Mouse (Mus musculus): ENCODE data around the gene Cerk. TPM values are rescaled to one million over a fixed set of nuclear protein-coding genes. Genes with fewer than 3 reads are reported as not detected.
"Not testable (repeated sequence)": the region's sequence is repeated elsewhere in the genome, so short reads cannot be mapped to it uniquely, and the experiment has no call there.

Gene Cerk
- polyA plus RNA-seq, 1 experiment from 2014 or later, result 13.2 TPM

- WGBS, result 72% methylated on average over 4 of the region's 4 CpGs
- Histone ChIP-seq H3K27me3 (0 out of 2 replicates have a peak, but pooled peaks cover under 1% of the 10 kb centered on the region), H3K36me3 (peaks cover under 1% of the 10 kb centered on the region; the same call in 1 of the 2 replicates), H3K9me3 (replicated peaks) (no peaks in the 10 kb centered on the region), H3K4me3 (no peak overlapping the region), H3K4me2 (no peak overlapping the region), H3K27ac (peak overlapping the region; percentile 61), H3K4me1 (replicated peaks) (peaks cover 74% of the 10 kb centered on the region), H3K9ac (no peak overlapping the region)
- ATAC-seq (replicated peaks; ENCODE audit: insufficient number of reproducible peaks, insufficient read depth, low FRiP score, low read depth), result 0 out of 2 replicates have a peak, but pooled peaks have one; percentile 23
Observed at GRCm38 (mm10) chr15:86169817-86170110, 16.2 kb downstream of the Cerk start.

GRCm38 (mm10) chr15:86168941-86169816 lies 16.8 kb downstream of the Cerk start:
- no peaks in the 10 kb centered on the region for H3K27me3 ChIP-seq
- H3K9me3 ChIP-seq (replicated peaks), result no peaks in the 10 kb centered on the region
- 0 out of 2 replicates have a peak, but pooled peaks have one; percentile 14 for ATAC-seq (replicated peaks; ENCODE audit: insufficient number of reproducible peaks, insufficient read depth, low FRiP score, low read depth)
- H3K4me3 ChIP-seq, result no peak overlapping the region
- H3K27ac ChIP-seq, result peak overlapping the region; percentile 61
- H3K36me3 ChIP-seq, result peaks cover 5% of the 10 kb centered on the region; the same call in 1 of the 2 replicates
- peak overlapping the region; percentile 36; the same call in 1 of the 2 replicates for H3K4me2 ChIP-seq
- peaks cover 68% of the 10 kb centered on the region for H3K4me1 ChIP-seq (replicated peaks)
- WGBS, result 57% methylated on average over 12 of the region's 12 CpGs
- no peak overlapping the region for H3K9ac ChIP-seq

GRCm38 (mm10) chr15:86168505-86168867 lies 17.5 kb downstream of the Cerk start:
- Histone ChIP-seq H3K9ac (no peak overlapping the region), H3K4me2 (peak overlapping the region; percentile 36; the same call in 1 of the 2 replicates), H3K4me3 (no peak overlapping the region), H3K4me1 (replicated peaks) (peaks cover 61% of the 10 kb centered on the region), H3K27ac (peak overlapping the region; percentile 59; the same call in 1 of the 2 replicates), H3K27me3 (no peaks in the 10 kb centered on the region), H3K9me3 (replicated peaks) (no peaks in the 10 kb centered on the region), H3K36me3 (peaks cover 9% of the 10 kb centered on the region; the same call in 1 of the 2 replicates)
- ATAC-seq (replicated peaks; ENCODE audit: insufficient number of reproducible peaks, insufficient read depth, low FRiP score, low read depth), result no peak
- 31% methylated on average over 7 of the region's 7 CpGs for WGBS

GRCm38 (mm10) chr15:86167787-86168504 lies 18.0 kb downstream of the Cerk start:
- no peaks in the 10 kb centered on the region for H3K27me3 ChIP-seq
- H3K27ac ChIP-seq, result peak overlapping the region; percentile 59; the same call in 1 of the 2 replicates
- no peak overlapping the region for H3K9ac ChIP-seq
- WGBS, result 74% methylated on average over 10 of the region's 10 CpGs
- H3K4me2 ChIP-seq, result peak overlapping the region; percentile 36; the same call in 1 of the 2 replicates
- no peak overlapping the region for H3K4me3 ChIP-seq
- H3K9me3 ChIP-seq (replicated peaks), result no peaks in the 10 kb centered on the region
- peaks cover 9% of the 10 kb centered on the region; the same call in 1 of the 2 replicates for H3K36me3 ChIP-seq
- no peak for ATAC-seq (replicated peaks; ENCODE audit: insufficient number of reproducible peaks, insufficient read depth, low FRiP score, low read depth)
- peaks cover 56% of the 10 kb centered on the region for H3K4me1 ChIP-seq (replicated peaks)

- H3K9ac ChIP-seq, result no peak overlapping the region
- H3K27me3 ChIP-seq, result no peaks in the 10 kb centered on the region
- 94% methylated on average over 7 of the region's 7 CpGs for WGBS
- peaks cover 48% of the 10 kb centered on the region for H3K4me1 ChIP-seq (replicated peaks)
- H3K9me3 ChIP-seq (replicated peaks), result no peaks in the 10 kb centered on the region
- H3K4me3 ChIP-seq, result no peak overlapping the region
- no peak overlapping the region for H3K27ac ChIP-seq
- H3K4me2 ChIP-seq, result no peak overlapping the region
- H3K36me3 ChIP-seq, result peaks cover 17% of the 10 kb centered on the region
- no peak for ATAC-seq (replicated peaks; ENCODE audit: insufficient number of reproducible peaks, insufficient read depth, low FRiP score, low read depth)
Observed at GRCm38 (mm10) chr15:86167032-86167655, 18.8 kb downstream of the Cerk start.

- Histone ChIP-seq H3K4me3 (no peak overlapping the region), H3K27me3 (no peaks in the 10 kb centered on the region), H3K4me2 (no peak overlapping the region), H3K4me1 (replicated peaks) (peaks cover 40% of the 10 kb centered on the region), H3K36me3 (peaks cover 27% of the 10 kb centered on the region), H3K27ac (no peak overlapping the region), H3K9ac (no peak overlapping the region), H3K9me3 (replicated peaks) (no peaks in the 10 kb centered on the region)
- 84% methylated on average over 24 of the region's 24 CpGs for WGBS
- no peak for ATAC-seq (replicated peaks; ENCODE audit: insufficient number of reproducible peaks, insufficient read depth, low FRiP score, low read depth)
Observed at GRCm38 (mm10) chr15:86165811-86166590, 19.9 kb downstream of the Cerk start.

GRCm38 (mm10) chr15:86164718-86165345 lies 21.1 kb downstream of the Cerk start:
- peaks cover 27% of the 10 kb centered on the region for H3K36me3 ChIP-seq
- no peak overlapping the region for H3K4me2 ChIP-seq
- no peak for ATAC-seq (replicated peaks; ENCODE audit: insufficient number of reproducible peaks, insufficient read depth, low FRiP score, low read depth)
- H3K27me3 ChIP-seq, result no peaks in the 10 kb centered on the region
- no peak overlapping the region for H3K4me3 ChIP-seq
- 75% methylated on average over 21 of the region's 21 CpGs for WGBS
- no peaks in the 10 kb centered on the region for H3K9me3 ChIP-seq (replicated peaks)
- H3K9ac ChIP-seq, result no peak overlapping the region
- H3K27ac ChIP-seq, result no peak overlapping the region
- peaks cover 29% of the 10 kb centered on the region for H3K4me1 ChIP-seq (replicated peaks)

- not testable (repeated sequence) for H3K27ac ChIP-seq; H3K9ac ChIP-seq; H3K4me3 ChIP-seq; H3K9me3 ChIP-seq (replicated peaks); H3K27me3 ChIP-seq; ATAC-seq (replicated peaks; ENCODE audit: insufficient number of reproducible peaks, insufficient read depth, low FRiP score, low read depth); H3K4me2 ChIP-seq
- Histone ChIP-seq H3K36me3 (peaks cover 27% of the 10 kb centered on the region), H3K4me1 (replicated peaks) (peaks cover 10% of the 10 kb centered on the region; the same call in 1 of the 2 replicates)
- 93% methylated on average over 3 of the region's 3 CpGs for WGBS
Observed at GRCm38 (mm10) chr15:86161800-86162199, 24.1 kb downstream of the Cerk start.

- H3K4me1 ChIP-seq (replicated peaks), result peaks cover 10% of the 10 kb centered on the region; the same call in 1 of the 2 replicates
- H3K9me3 ChIP-seq (replicated peaks), result no peaks in the 10 kb centered on the region
- H3K27me3 ChIP-seq, result no peaks in the 10 kb centered on the region
- H3K36me3 ChIP-seq, result peaks cover 35% of the 10 kb centered on the region
- ATAC-seq (replicated peaks; ENCODE audit: insufficient number of reproducible peaks, insufficient read depth, low FRiP score, low read depth), result no peak
- no peak overlapping the region for H3K27ac ChIP-seq
- H3K4me2 ChIP-seq, result no peak overlapping the region
- H3K9ac ChIP-seq, result no peak overlapping the region
- WGBS, result 50% methylated on average over 10 of the region's 10 CpGs
- H3K4me3 ChIP-seq, result no peak overlapping the region
Observed at GRCm38 (mm10) chr15:86160906-86161305, 25.0 kb downstream of the Cerk start.

- Histone ChIP-seq H3K9ac (no peak overlapping the region), H3K4me2 (no peak overlapping the region), H3K9me3 (replicated peaks) (no peaks in the 10 kb centered on the region), H3K36me3 (peaks cover 42% of the 10 kb centered on the region), H3K27ac (no peak overlapping the region), H3K4me1 (replicated peaks) (peaks cover 10% of the 10 kb centered on the region; the same call in 1 of the 2 replicates), H3K27me3 (no peaks in the 10 kb centered on the region), H3K4me3 (no peak overlapping the region)
- 83% methylated on average over 5 of the region's 5 CpGs for WGBS
- ATAC-seq (replicated peaks; ENCODE audit: insufficient number of reproducible peaks, insufficient read depth, low FRiP score, low read depth), result peak; percentile 54; the same call in 1 of the 2 replicates
Observed at GRCm38 (mm10) chr15:86159719-86160118, 26.2 kb downstream of the Cerk start.

Data from heart, embryonic 15.5 days (tissue).